Mouse (Mus musculus): ENCODE results near the gene Capn12.

Capn12 gene

DNA sequence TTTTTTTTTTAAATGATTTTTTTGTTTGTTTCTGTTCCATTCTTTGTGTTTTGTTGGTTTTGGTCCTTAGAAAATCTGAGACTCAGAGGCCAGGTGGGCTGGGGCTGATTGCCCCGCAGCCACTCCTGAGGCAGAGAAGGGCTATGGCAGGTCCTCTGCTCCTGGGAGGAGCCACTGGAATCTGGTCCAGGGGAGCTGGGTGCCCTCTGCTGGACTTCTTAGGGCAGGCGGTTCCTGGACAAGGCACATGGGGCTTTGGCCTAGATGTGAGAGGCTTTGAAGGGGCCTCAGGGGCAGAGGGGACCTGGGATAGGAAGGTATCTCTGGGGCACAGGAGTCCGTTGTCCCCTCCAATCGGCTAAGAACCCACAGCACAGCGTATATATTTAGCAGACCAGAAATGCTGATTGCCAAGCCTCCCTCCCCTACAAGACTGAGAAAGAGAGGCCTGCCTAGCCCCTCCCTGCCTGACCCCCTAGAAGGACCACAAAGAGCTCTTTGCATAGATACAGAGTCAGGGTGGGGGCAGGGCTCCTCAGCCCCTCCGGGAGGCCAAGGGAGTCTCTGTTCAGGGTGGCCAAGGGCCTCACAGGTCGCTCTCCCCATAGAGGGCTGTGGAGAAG, 12.5 kb downstream of the Capn12 start:
- peaks cover 12% of the 10 kb centered on the region for H3K36me3 ChIP-seq (ENCODE audit: control insufficient read depth, insufficient read depth, low read length, poor library complexity, severe bottlenecking)
- peak; percentile 36 for DNase-seq (ENCODE audit: low read depth, low spot score)
- no peaks in the 10 kb centered on the region; the same call in 1 of the 2 replicates for H3K27me3 ChIP-seq (ENCODE audit: control insufficient read depth, insufficient read depth, low read length, poor library complexity, severe bottlenecking)

DNA sequence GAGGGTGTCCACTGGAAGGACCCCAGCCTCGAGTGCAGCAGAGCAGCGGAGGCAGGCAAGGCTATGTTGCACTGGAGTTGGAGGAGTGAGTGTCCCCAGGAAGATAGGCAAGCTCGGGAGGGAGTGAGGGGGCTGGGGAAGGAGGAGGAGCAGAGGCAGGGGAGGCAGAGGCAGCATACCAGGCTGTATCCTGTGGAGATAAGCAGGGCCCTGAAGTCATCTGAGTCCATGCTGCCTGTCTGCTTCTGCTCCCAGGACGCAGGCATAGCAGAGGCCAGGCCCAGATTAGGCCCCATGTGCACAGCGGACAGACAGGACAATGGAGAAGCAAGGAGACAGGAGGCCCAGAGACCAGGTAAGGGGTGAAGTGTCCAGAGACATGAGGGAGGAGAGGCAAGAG, 13.7 kb downstream of the Capn12 start:
- Histone ChIP-seq H3K27me3 (ENCODE audit: control insufficient read depth, insufficient read depth, low read length, poor library complexity, severe bottlenecking) (no peaks in the 10 kb centered on the region), H3K36me3 (ENCODE audit: control insufficient read depth, insufficient read depth, low read length, poor library complexity, severe bottlenecking) (peaks cover 12% of the 10 kb centered on the region)
- DNase-seq (ENCODE audit: low read depth, low spot score): no peak

DNA sequence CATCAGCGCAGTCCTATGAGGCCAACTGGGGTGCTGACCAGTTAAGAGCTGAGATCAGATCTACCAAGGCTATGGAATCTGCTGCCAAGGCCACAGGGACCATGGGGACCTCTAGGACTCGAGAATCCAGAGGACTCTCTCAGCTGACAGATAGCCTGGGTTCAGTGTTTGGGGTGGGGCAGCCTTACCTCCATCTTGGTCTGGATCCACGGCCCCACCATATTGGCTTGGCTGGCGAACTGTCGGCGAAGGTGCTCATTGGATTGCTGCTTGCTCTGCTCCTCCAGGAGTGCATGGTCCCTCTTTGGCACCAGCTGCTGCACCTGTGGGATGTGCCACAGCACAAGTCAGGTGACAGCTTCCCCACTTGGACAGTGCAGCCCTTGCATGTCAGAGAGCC, 16.4 kb downstream of the Capn12 start:
- peaks cover 16% of the 10 kb centered on the region for H3K36me3 ChIP-seq (ENCODE audit: control insufficient read depth, insufficient read depth, low read length, poor library complexity, severe bottlenecking)
- no peaks in the 10 kb centered on the region for H3K27me3 ChIP-seq (ENCODE audit: control insufficient read depth, insufficient read depth, low read length, poor library complexity, severe bottlenecking)
- no peak for DNase-seq (ENCODE audit: low read depth, low spot score)

DNA sequence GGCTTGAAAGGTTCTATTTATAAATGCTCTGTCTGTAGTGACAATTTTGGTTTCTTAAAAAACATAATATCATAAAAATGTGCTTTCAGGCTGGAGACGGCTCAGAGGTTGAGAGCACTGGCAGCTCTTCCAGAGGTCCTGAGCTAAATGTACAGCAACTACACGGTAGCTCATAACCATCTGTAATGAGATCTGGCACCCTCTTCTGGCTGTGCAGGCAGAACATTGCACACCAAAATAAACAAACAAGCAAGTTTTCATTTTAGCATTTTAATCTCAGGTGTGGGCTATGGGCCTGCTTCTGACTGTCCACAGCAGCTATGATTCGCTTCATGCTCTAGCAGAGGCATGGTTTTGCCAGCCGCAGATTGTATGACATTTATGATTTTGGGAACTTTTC, 18.8 kb downstream of the Capn12 start:
- Histone ChIP-seq H3K27me3 (ENCODE audit: control insufficient read depth, insufficient read depth, low read length, poor library complexity, severe bottlenecking) (no peaks in the 10 kb centered on the region), H3K36me3 (ENCODE audit: control insufficient read depth, insufficient read depth, low read length, poor library complexity, severe bottlenecking) (peaks cover 21% of the 10 kb centered on the region)
- DNase-seq (ENCODE audit: low read depth, low spot score): peak; percentile 21

DNA sequence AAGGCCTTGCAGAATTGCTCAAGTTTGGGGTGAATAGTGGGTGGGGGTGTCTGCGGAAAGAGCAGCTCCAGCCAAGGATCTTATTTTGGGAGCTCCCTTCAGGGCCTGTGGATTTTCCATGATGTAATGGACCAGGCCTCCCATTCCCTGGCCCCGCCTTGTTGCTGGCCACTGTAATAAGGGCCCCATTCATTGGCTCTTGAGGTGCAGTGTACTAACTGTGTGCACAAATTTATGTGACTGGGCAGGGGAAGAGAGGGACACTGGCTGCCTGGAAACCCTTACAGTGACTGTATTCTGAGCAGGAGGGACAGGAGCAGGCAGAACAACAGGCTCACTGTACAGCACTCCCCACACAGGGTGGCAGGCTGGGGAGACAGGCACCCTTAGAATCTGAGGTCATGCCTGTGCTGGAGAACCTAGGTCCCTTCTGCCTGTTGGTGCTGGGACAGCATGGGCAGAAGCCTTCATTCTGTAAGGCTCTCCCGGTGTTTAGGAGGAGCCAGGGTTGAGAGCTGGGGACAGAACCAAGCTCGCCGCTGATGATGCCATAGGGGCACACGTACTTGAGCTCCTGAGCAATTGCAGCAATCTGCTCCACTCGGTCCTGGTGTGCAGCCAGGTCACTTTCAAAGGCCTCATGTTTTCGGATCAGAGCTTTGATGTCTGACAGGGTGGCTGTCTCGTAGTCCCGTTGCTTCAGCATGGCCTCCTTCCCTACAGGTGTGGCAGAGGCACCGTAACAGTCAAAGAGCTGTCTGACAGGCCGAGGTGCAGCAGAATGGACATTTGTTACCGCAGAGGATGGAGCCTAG, 20.3 kb downstream of the Capn12 start:
- peaks cover 20% of the 10 kb centered on the region for H3K36me3 ChIP-seq (ENCODE audit: control insufficient read depth, insufficient read depth, low read length, poor library complexity, severe bottlenecking)
- no peaks in the 10 kb centered on the region for H3K27me3 ChIP-seq (ENCODE audit: control insufficient read depth, insufficient read depth, low read length, poor library complexity, severe bottlenecking)
- no peak for DNase-seq (ENCODE audit: low read depth, low spot score)

DNA sequence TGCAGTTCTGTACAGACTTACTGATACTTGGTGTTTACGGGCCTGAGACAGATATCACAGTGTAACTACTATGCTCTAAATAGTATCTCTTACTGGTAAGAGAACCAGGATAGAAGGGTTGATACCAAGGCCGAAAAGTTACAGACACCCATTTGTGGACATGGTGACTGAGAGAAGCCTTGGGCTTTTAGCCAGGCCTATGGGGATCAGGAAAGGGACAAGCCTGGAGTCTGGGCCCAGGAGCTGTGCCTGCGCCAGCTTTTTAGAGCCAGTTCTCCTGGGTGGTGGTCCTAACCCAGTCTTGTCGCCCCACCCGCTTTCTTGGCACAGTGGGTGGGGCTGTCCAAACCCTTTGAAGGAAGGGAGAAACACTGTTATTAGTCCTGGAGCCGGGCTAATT, 21.0 kb downstream of the Capn12 start:
- Histone ChIP-seq H3K27me3 (ENCODE audit: control insufficient read depth, insufficient read depth, low read length, poor library complexity, severe bottlenecking) (no peaks in the 10 kb centered on the region), H3K36me3 (ENCODE audit: control insufficient read depth, insufficient read depth, low read length, poor library complexity, severe bottlenecking) (peaks cover 16% of the 10 kb centered on the region)

DNA sequence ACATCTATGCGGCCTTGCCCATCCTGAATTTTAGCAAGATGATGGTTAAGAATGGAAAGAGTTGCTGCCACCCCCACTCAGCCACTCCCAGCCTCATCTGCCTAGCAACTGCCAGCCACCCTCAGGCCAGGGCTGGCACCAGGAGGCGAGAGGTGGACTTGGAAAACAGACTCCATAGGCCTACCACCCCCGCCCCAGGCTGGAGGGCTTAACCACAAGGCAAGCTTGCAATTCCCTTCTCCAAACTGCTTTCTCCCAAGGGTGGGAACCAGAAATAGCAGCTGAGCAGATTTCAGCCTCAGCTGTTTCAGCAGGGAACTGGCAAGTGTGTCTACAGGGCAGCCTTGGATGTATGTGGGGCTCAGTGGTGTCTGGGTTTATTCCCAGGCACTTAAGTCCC, 21.6 kb downstream of the Capn12 start:
- peaks cover 13% of the 10 kb centered on the region for H3K36me3 ChIP-seq (ENCODE audit: control insufficient read depth, insufficient read depth, low read length, poor library complexity, severe bottlenecking)
- no peak for DNase-seq (ENCODE audit: low read depth, low spot score)
- no peaks in the 10 kb centered on the region for H3K27me3 ChIP-seq (ENCODE audit: control insufficient read depth, insufficient read depth, low read length, poor library complexity, severe bottlenecking)

More for the DNA sequence above, 21.0 kb downstream of the Capn12 start:
- no peak for DNase-seq (ENCODE audit: low read depth, low spot score)

DNA sequence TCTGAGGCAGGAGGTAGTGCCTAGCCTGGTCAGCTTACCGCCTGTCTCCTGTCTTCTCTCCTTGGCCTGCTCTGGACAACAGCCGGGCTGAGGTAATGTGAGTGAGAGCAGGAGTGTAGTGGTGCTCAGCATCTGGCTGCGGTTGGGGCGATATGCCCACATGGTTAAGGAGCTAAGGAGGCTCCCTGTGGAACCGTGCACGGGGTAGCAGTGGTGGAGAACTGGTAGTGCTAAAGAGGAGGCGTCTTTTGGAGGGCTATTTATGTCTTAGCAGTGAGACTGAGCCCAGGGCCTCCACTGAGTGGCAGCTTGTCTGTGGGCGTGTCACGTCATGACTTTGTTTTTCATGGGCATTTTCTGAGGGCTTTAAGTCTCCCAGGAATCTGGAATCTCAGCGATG, 22.6 kb downstream of the Capn12 start:
- no peaks in the 10 kb centered on the region for H3K27me3 ChIP-seq (ENCODE audit: control insufficient read depth, insufficient read depth, low read length, poor library complexity, severe bottlenecking)
- DNase-seq (ENCODE audit: low read depth, low spot score): no peak
- peaks cover 10% of the 10 kb centered on the region for H3K36me3 ChIP-seq (ENCODE audit: control insufficient read depth, insufficient read depth, low read length, poor library complexity, severe bottlenecking)

DNA sequence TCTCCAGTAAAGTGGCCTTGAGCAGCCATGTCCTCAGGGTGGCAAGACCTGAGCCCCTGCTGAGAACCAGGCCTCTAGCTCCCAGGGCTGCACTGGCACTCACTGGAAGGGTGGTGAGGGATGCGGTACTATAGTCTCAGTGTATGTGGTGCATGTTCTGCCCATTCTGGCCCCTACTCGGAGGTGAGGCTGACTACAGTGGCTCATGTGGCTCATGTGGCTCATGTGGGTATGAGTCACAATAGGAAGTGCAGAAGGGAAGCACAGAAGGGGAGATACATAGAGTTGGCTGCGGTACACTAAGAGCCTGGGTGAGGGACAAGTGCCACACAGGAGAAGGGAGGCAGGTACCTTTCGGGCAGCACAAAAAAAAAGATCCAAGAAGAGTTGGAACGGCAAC, 26.0 kb downstream of the Capn12 start:
- no peaks in the 10 kb centered on the region for H3K27me3 ChIP-seq (ENCODE audit: control insufficient read depth, insufficient read depth, low read length, poor library complexity, severe bottlenecking)
- no peak for DNase-seq (ENCODE audit: low read depth, low spot score)
- peaks cover 8% of the 10 kb centered on the region for H3K36me3 ChIP-seq (ENCODE audit: control insufficient read depth, insufficient read depth, low read length, poor library complexity, severe bottlenecking)

DNA sequence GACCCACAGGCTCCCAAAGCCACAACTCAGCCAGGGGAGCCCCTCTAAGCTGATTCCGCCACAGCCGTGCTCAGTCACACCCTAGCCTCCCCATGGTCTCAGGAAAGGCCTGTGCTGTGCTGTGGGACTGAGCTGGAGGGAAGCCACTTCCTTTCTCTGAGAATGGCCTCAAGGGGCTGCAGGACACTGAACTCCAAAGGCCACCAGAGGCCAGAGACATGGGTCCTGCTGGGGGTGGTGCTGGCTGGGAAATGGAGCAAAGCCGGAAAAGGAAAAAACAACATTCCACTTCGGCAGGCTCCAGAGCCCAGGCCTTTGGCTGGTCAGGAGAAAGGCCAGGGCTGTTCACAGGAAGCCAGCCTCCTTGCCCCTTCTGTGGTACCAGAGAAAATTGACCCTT, 30.4 kb downstream of the Capn12 start:
- H3K27me3 ChIP-seq (ENCODE audit: control insufficient read depth, insufficient read depth, low read length, poor library complexity, severe bottlenecking): no peaks in the 10 kb centered on the region
- no peak for DNase-seq (ENCODE audit: low read depth, low spot score)
- peaks cover 6% of the 10 kb centered on the region for H3K36me3 ChIP-seq (ENCODE audit: control insufficient read depth, insufficient read depth, low read length, poor library complexity, severe bottlenecking)

DNA sequence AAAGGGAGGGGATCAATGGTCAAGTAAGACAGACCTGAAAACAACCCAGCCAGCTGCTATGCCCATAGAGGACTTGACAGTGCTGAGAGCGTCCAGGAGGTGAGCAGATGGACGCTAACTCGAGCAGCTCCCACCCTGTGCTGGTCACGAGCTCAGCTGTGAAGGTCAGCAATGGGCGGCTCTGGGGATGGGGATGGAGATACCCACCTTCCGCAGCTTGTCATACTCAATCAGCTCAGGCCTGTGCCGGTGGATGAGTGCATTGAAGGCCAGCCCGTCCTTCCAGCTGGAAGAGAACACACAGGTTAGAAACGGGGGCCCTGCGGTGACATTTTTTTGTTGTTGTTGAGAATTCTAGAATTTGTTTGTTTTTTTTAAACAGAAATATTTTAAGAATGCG, 31.9 kb downstream of the Capn12 start:
- peaks cover 8% of the 10 kb centered on the region for H3K36me3 ChIP-seq (ENCODE audit: control insufficient read depth, insufficient read depth, low read length, poor library complexity, severe bottlenecking)
- H3K27me3 ChIP-seq (ENCODE audit: control insufficient read depth, insufficient read depth, low read length, poor library complexity, severe bottlenecking): no peaks in the 10 kb centered on the region
- no peak for DNase-seq (ENCODE audit: low read depth, low spot score)

DNA sequence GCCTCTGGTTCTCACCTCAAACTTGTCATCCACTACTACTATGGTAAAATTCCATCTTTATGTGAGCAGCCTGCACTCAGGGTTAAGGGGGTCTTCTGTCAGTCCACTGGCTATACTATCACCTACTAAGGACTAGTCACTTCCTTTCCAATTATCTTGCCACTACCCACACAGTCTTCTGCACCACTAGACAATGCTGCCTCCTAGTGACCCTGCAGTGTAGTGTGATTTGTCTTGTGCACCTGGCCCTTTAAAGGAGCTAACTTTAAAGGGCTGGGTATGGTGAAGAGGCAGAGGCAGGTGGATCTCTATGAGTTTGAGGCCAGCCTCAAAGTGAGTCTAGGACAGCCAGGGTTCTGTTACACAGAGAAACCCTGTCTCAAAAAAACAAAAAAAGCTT, 35.3 kb downstream of the Capn12 start:
- Histone ChIP-seq H3K27me3 (ENCODE audit: control insufficient read depth, insufficient read depth, low read length, poor library complexity, severe bottlenecking) (no peaks in the 10 kb centered on the region), H3K36me3 (ENCODE audit: control insufficient read depth, insufficient read depth, low read length, poor library complexity, severe bottlenecking) (peaks cover 7% of the 10 kb centered on the region)
- DNase-seq (ENCODE audit: low read depth, low spot score): peak; percentile 75

DNA sequence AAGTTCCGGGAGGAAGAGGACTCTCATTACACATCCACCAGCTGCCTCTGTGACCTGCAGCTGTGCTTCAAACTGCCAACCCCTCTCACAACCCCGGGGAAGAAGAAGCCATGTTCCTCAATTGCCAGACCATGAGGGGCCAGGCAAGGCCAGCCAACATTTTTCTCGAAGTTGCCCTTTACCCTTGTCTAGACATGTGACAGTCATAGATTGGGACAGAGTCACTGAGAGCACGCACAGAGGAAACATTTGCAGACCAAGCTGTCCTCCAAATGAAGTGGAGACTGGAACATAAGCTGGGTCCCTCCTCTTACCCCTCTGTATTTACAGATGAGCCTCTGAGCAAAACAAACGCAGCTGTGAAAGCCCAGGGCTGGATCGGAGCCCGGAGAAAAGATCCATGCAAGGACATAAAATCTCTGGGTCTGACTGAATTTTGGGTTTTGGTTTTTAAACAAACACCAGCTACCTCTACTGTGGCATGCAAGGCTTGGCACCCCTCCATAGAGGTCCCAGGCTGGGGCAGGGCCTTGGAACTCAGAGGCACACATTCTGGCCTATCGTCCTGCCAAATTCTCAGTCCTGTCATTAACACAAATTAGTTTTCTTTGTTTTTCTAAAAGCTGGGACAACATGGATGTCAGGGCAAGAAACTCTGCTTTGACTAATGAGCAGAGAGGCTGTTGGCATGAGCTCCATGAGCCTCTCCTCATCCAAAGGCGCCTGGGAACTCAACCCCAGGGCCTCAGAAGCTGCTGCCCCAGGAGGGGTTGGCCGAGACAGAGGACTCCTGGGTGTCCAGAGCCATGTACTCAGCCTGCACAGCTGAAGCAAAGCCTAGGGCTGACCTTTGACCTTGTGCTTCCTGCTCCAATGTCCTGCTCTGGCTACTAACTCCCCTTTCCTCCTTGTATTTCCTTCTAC, 36.5 kb downstream of the Capn12 start:
- no peak for DNase-seq (ENCODE audit: low read depth, low spot score)
- peaks cover 7% of the 10 kb centered on the region for H3K36me3 ChIP-seq (ENCODE audit: control insufficient read depth, insufficient read depth, low read length, poor library complexity, severe bottlenecking)

DNA sequence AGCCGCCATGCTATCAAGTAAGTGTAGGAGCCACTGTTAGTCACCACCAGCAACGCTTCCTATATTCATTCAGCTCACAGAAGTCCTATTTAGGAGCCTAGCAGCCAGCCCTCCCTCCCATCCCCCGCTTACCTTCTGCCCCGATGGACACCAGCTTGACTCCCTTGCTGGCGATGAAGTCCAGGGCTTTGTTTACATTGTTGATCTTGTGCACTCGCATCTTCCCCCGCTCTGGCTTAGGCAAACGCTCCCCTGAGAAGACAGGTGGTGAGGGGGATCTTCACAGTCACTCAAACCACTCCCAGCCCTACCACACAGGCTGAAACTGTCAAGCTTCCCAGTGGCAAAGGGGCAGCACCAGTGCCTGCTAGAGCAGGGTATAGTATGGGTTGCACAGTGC, 37.3 kb downstream of the Capn12 start:
- DNase-seq (ENCODE audit: low read depth, low spot score): no peak
- no peaks in the 10 kb centered on the region for H3K27me3 ChIP-seq (ENCODE audit: control insufficient read depth, insufficient read depth, low read length, poor library complexity, severe bottlenecking)
- H3K36me3 ChIP-seq (ENCODE audit: control insufficient read depth, insufficient read depth, low read length, poor library complexity, severe bottlenecking): peaks cover 7% of the 10 kb centered on the region

More for the DNA sequence above, 36.5 kb downstream of the Capn12 start:
- H3K27me3 ChIP-seq (ENCODE audit: control insufficient read depth, insufficient read depth, low read length, poor library complexity, severe bottlenecking): no peaks in the 10 kb centered on the region

DNA sequence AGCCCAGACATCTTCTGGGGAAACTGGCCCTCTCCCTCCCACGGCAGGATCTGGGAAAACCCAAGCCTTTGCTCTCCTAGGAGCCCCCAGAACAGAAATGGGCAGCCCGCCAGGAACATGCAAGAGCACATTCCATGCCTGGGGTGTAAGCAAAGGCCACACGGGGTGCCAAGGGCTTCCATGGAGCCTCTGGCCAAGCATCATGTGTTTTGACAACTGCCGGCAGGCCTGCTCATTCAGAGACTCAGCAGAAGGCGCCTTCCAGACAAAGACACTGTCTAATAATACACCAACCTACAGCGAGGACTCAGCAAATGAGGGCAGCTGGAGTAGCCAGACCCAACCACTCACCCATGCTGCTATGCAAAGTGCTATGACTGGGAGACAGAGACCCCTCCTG, 38.6 kb downstream of the Capn12 start:
- DNase-seq (ENCODE audit: low read depth, low spot score): no peak
- Histone ChIP-seq H3K27me3 (ENCODE audit: control insufficient read depth, insufficient read depth, low read length, poor library complexity, severe bottlenecking) (no peaks in the 10 kb centered on the region), H3K36me3 (ENCODE audit: control insufficient read depth, insufficient read depth, low read length, poor library complexity, severe bottlenecking) (peaks cover 5% of the 10 kb centered on the region)

All from splenic B cell, adult 2 months (primary cell).